Mouse (Mus musculus): ENCODE data around the gene Ing3. TPM values are rescaled to one million over a fixed set of nuclear protein-coding genes. Genes with fewer than 3 reads are reported as not detected.

Gene Ing3
- 21.5 and 26.4 TPM in 2 replicates for polyA plus RNA-seq (2012; rRNA removed)

GRCm38 (mm10) chr6:21949226-21949731, at the start of gene Ing3:
Gene Ing3 (plus strand): TSS chr6:21949571.

GRCm38 (mm10) chr6:21985732-21986540, 36.6 kb downstream of the Ing3 start, which contains the start of gene Cped1:
Gene Cped1 (plus strand): TSS chr6:21985916.

Other genes with a start within 250 kb of the Ing3 start
- gene Tspan12, start 97.1 kb upstream of the Ing3 start, polyA plus RNA-seq (2012; rRNA removed), result 17.3 and 17.6 TPM in 2 replicates
- gene Cped1, start 36.3 kb downstream of the Ing3 start, polyA plus RNA-seq (2012; rRNA removed), result 7.0 and 15.0 TPM in 2 replicates